Mouse (Mus musculus) lung, embryonic 16.5 days (tissue): ENCODE data around the gene G3bp2. TPM values are rescaled to one million over a fixed set of nuclear protein-coding genes. Genes with fewer than 3 reads are reported as not detected.

Source experiments
- ATAC-seq: fragments of 200-750 bp; cut with Nextera tagmentation; 2 replicates; pipeline ENCODE4 v1.8.0; 2017; ENCODE audit warnings: low read depth, mild to moderate bottlenecking, moderate library complexity
- H3K27ac ChIP-seq: fragments of 300-500 bp; sonication (generic); 2 replicates; pipeline ENCODE4 v1.5.1; 2014; ENCODE audit warnings: mild to moderate bottlenecking, control low read depth, low read length
- H3K27me3 ChIP-seq: fragments of 300-500 bp; sonication (generic); 2 replicates; pipeline ENCODE4 v1.6.1; 2014; ENCODE audit warnings: low read depth, low read length, mixed read lengths; ENCODE audit not compliant: control insufficient read depth, insufficient read depth
- H3K36me3 ChIP-seq: fragments of 300-500 bp; sonication (generic); 2 replicates; pipeline ENCODE4 v1.6.1; 2014; ENCODE audit warnings: low read length; ENCODE audit not compliant: control insufficient read depth, insufficient read depth
- H3K4me1 ChIP-seq: fragments of 300-500 bp; sonication (generic); replicated peaks from 2 replicates; pipeline ENCODE4 v1.6.1; 2014; ENCODE audit warnings: low read length, mixed read lengths; ENCODE audit not compliant: control insufficient read depth, insufficient read depth
- H3K4me2 ChIP-seq: fragments of 300-500 bp; sonication (generic); 2 replicates; pipeline ENCODE4 v1.6.1; 2014; ENCODE audit warnings: low read depth, low read length, control low read depth
- H3K4me3 ChIP-seq: fragments of 300-500 bp; sonication (generic); 2 replicates; pipeline ENCODE4 v1.5.1; 2014; ENCODE audit warnings: mild to moderate bottlenecking, low read length, control low read depth
- H3K9ac ChIP-seq: fragments of 300-500 bp; sonication (generic); 2 replicates; pipeline ENCODE4 v1.6.1; 2014; ENCODE audit warnings: low read length, control low read depth
- H3K9me3 ChIP-seq: fragments of 300-500 bp; sonication (generic); 2 replicates; pipeline ENCODE4 v1.6.1; 2016; ENCODE audit warnings: low read length; ENCODE audit not compliant: control insufficient read depth
- WGBS: fragments of 180-500 bp; shearing (Covaris S2); extraction: QIAGEN DNeasy Blood & Tissue Kit; methylation state at CpG from one replicate; pipeline ENCODE4 v1.1.7; 2014; 5-methylcytosine and 5-hydroxymethylcytosine counted together
- polyA plus RNA-seq: library from polyadenylated mRNA; unstranded; fragments of >200 nt; fragmentation: Nextera tagmentation; extraction: Ambion mirVana; gene quantifications from 2 replicates; pipeline ENCODE4 v1.2.1, GENCODE M21; 2015

Gene G3bp2
- polyA plus RNA-seq, 1 experiment from 2014 or later: 144 TPM

DNA sequence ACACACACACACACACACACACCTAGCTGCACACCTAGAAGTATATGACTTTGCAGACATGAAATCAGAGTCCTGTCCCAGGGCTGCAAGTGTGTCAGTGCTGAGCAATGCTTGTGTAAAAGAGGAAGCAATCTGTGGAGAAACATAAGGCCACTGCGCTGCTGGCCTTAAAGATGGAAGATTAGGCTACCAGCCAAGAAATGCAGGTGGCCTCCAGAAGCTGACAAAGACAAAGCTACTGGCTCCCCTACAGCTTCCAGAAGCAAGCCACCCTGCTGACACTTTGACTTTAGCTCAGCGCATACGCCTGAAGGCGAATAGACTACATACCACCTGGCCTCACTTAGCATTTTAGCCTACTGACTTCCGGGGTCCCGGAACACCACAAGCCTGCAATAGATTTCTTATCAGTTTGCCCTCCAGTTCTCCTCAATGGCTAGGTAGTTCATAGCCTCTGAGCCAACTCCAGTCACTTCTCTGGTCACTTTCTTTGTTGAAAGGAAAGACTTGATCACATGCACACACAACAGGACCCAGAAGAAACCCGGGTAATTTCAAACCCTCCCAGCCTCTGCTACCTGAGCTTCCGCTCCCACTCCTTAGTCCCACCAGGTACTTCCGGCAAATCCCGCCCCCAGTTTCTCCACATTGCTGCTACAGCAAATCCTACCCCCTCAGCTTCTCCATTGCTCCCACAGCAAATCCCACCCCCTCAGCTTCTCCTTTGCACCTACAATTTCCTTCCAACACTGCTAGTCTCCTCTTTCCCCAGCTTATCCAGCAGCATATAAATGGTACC is 23.0 kb upstream of the G3bp2 start:
- H3K4me1 ChIP-seq: no peaks in the 10 kb centered on the region
- no peak overlapping the region for H3K9ac ChIP-seq
- no peaks in the 10 kb centered on the region for H3K36me3 ChIP-seq
- 36% methylated on average over 10 of the region's 10 CpGs for WGBS
- no peaks in the 10 kb centered on the region for H3K9me3 ChIP-seq
- no peak overlapping the region for H3K4me3 ChIP-seq
- no peak overlapping the region for H3K4me2 ChIP-seq
- H3K27ac ChIP-seq: no peak overlapping the region
- peak; percentile 36; the same call in 1 of the 2 replicates for ATAC-seq
- H3K27me3 ChIP-seq: no peaks in the 10 kb centered on the region

DNA sequence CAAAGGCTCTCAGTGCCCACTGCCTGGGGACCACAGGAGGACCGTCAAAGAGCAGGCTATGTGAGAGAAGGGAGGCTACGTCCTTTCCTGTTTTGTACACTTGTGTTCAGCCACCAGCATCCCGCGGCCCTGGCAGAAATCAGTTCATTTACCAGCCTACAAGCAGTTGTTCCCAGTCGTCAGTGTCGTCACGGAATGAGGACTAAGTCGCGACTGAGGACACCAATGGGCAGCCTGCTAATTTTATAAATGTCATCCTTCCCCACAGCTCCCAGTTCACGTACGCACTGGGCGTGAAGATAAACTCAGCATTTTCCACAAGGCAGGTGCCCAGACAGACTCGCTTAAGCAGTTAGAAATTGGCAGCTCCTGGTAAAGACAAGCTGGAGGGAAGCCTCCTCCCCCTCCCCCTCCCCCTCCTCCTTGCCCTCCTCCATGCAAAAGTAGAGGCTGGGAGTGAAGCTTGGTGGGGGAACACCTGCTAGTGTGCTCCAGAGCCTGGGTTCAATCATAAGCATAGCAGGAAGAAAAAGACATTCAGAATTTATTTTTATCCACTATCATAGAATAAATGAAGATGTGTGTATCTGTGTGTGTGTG is 20.4 kb upstream of the G3bp2 start:
- Histone ChIP-seq H3K9ac (no peak overlapping the region), H3K4me1 (no peaks in the 10 kb centered on the region), H3K4me2 (no peak overlapping the region), H3K9me3 (no peaks in the 10 kb centered on the region), H3K36me3 (no peaks in the 10 kb centered on the region), H3K4me3 (no peak overlapping the region), H3K27ac (no peak overlapping the region), H3K27me3 (no peaks in the 10 kb centered on the region)
- WGBS: 68% methylated on average over 13 of the region's 13 CpGs
- no peak for ATAC-seq

GRCm38 (mm10) chr5:92103062-92103461 is 19.5 kb upstream of the G3bp2 start:
- Histone ChIP-seq H3K4me2 (no peak overlapping the region), H3K36me3 (no peaks in the 10 kb centered on the region), H3K9ac (no peak overlapping the region), H3K27ac (no peak overlapping the region), H3K4me3 (no peak overlapping the region), H3K27me3 (no peaks in the 10 kb centered on the region), H3K9me3 (no peaks in the 10 kb centered on the region), H3K4me1 (no peaks in the 10 kb centered on the region)
- 11% methylated on average over 6 of the region's 6 CpGs for WGBS
- ATAC-seq: no peak

GRCm38 (mm10) chr5:92101601-92102000 is 18.1 kb upstream of the G3bp2 start:
- ATAC-seq: no peak
- Histone ChIP-seq H3K4me1 (no peaks in the 10 kb centered on the region), H3K9ac (no peak overlapping the region), H3K27ac (no peak overlapping the region), H3K36me3 (no peaks in the 10 kb centered on the region), H3K4me3 (no peak overlapping the region), H3K27me3 (no peaks in the 10 kb centered on the region), H3K4me2 (no peak overlapping the region), H3K9me3 (no peaks in the 10 kb centered on the region)
- 87% methylated on average over 8 of the region's 8 CpGs for WGBS

GRCm38 (mm10) chr5:92098351-92099109 is 15.0 kb upstream of the G3bp2 start:
- Histone ChIP-seq H3K36me3 (no peaks in the 10 kb centered on the region), H3K4me2 (no peak overlapping the region), H3K27ac (no peak overlapping the region), H3K9ac (no peak overlapping the region), H3K4me1 (no peaks in the 10 kb centered on the region), H3K4me3 (no peak overlapping the region), H3K27me3 (no peaks in the 10 kb centered on the region), H3K9me3 (no peaks in the 10 kb centered on the region)
- no peak for ATAC-seq
- 63% methylated on average over 13 of the region's 13 CpGs for WGBS

- H3K27ac ChIP-seq: no peak overlapping the region
- H3K4me3 ChIP-seq: no peak overlapping the region
- H3K27me3 ChIP-seq: no peaks in the 10 kb centered on the region
- no peak for ATAC-seq
- no peak overlapping the region for H3K4me2 ChIP-seq
- H3K9ac ChIP-seq: no peak overlapping the region
- H3K9me3 ChIP-seq: no peaks in the 10 kb centered on the region
- 95% methylated on average over 4 of the region's 4 CpGs for WGBS
- H3K36me3 ChIP-seq: no peaks in the 10 kb centered on the region
- no peaks in the 10 kb centered on the region for H3K4me1 ChIP-seq
These were observed 14.3 kb upstream of the G3bp2 start for GRCm38 (mm10) chr5:92097779-92098178.

- no peaks in the 10 kb centered on the region for H3K4me1 ChIP-seq
- H3K9ac ChIP-seq: no peak overlapping the region
- no peak for ATAC-seq
- no peaks in the 10 kb centered on the region for H3K36me3 ChIP-seq
- no peak overlapping the region for H3K27ac ChIP-seq
- H3K27me3 ChIP-seq: no peaks in the 10 kb centered on the region
- no peak overlapping the region for H3K4me3 ChIP-seq
- no peaks in the 10 kb centered on the region for H3K9me3 ChIP-seq
- H3K4me2 ChIP-seq: no peak overlapping the region
- 84% methylated on average over 6 of the region's 6 CpGs for WGBS
These were observed 13.3 kb upstream of the G3bp2 start for GRCm38 (mm10) chr5:92096786-92097185.

GRCm38 (mm10) chr5:92094062-92094415 is 10.5 kb upstream of the G3bp2 start:
- 75% methylated on average over 3 of the region's 3 CpGs for WGBS
- no peak overlapping the region for H3K27ac ChIP-seq

GRCm38 (mm10) chr5:92093263-92094061 is 9.9 kb upstream of the G3bp2 start:
- Histone ChIP-seq H3K27ac (no peak overlapping the region), H3K36me3 (no peaks in the 10 kb centered on the region), H3K9me3 (no peaks in the 10 kb centered on the region), H3K4me2 (no peak overlapping the region), H3K4me3 (no peak overlapping the region), H3K4me1 (no peaks in the 10 kb centered on the region), H3K9ac (no peak overlapping the region), H3K27me3 (no peaks in the 10 kb centered on the region)
- ATAC-seq: no peak
- WGBS: 67% methylated on average over 15 of the region's 15 CpGs

More at GRCm38 (mm10) chr5:92094062-92094415, 10.5 kb upstream of the G3bp2 start:
- Histone ChIP-seq H3K4me3 (no peak overlapping the region), H3K9me3 (no peaks in the 10 kb centered on the region), H3K27me3 (no peaks in the 10 kb centered on the region), H3K36me3 (no peaks in the 10 kb centered on the region), H3K9ac (no peak overlapping the region), H3K4me1 (no peaks in the 10 kb centered on the region), H3K4me2 (no peak overlapping the region)
- ATAC-seq: no peak
